Mouse (Mus musculus): Measurements from ENCODE around the gene Tcf15. TPM values are rescaled to one million over a fixed set of nuclear protein-coding genes. Genes with fewer than 3 reads are reported as not detected.

Gene Tcf15
- total and polyA plus RNA-seq, 2 experiments from 2014 or later: 0.90 TPM; not detected in 1

DNA sequence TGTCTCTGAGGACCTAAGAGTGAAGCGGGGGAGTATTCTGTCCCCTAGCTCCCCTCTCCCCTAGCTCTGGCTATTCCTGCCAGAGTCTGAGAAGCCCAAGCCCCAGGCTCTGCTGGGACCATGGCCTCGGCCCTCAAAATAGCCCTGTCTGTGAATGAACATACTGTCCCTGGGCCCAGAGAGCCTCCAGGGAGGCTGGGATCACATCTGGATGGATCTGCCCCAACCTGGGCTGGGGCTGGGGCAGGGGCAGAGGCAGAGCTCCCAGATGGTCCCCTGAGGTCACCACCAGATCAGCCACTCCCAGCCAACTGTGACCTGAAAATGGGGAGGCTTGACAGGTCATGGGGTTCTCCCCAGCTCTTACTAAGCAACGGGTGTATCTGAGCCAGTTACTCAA, 3.7 kb downstream of the Tcf15 start:
- 63% methylated on average over 3 of the region's 3 CpGs for WGBS

DNA sequence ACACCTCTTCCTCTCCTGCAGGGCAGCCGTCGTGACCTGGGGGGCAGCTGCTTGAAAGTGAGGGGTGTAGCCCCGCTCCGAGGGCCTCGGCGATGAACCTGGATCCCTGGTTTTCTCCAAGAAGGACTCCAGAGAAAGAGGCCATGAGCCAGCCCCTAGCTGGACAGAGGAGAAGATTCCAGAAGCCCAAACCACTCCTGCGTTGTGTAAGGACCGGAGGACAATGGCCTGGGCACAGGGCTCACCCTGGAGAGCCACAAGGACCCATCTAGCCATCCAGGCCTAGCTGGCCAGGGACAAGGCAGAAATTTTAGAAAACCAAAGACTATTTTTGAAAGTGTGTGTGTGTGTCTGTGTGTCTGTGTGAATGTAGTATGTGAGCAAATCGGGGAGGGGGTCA, 5.3 kb downstream of the Tcf15 start:
- no peak overlapping the region for H3K4me3 ChIP-seq (ENCODE audit: low read depth, low read length)
- H3K9me3 ChIP-seq (ENCODE audit: low read length): no peaks in the 10 kb centered on the region
- no peaks in the 10 kb centered on the region for H3K36me3 ChIP-seq (ENCODE audit: insufficient read depth, low read length)
- no peak overlapping the region for H3K4me2 ChIP-seq (ENCODE audit: low read depth, low read length, poor library complexity, severe bottlenecking)
- no peak for DNase-seq (ENCODE audit: low spot score)
- no peak overlapping the region for H3K9ac ChIP-seq (replicated peaks; ENCODE audit: low read length, poor library complexity, severe bottlenecking)
- H3K27ac ChIP-seq (ENCODE audit: low read depth, low read length): no peak overlapping the region
- 92% methylated on average over 9 of the region's 9 CpGs for WGBS
- no peak for TF ChIP-seq CTCF (IDR thresholded peaks at IDR 0.05)
- H3K27me3 ChIP-seq (ENCODE audit: insufficient read depth, low read length): peaks cover 22% of the 10 kb centered on the region
- H3K4me1 ChIP-seq (ENCODE audit: insufficient read depth, low read length): 0 out of 2 replicates have a peak, but pooled peaks cover 3% of the 10 kb centered on the region
- no peak for ATAC-seq (ENCODE audit: low FRiP score)

More for the DNA sequence above, 3.7 kb downstream of the Tcf15 start:
- H3K4me3 ChIP-seq (ENCODE audit: low read depth, low read length): no peak overlapping the region
- no peak overlapping the region for H3K9ac ChIP-seq (replicated peaks; ENCODE audit: low read length, poor library complexity, severe bottlenecking)
- H3K4me1 ChIP-seq (ENCODE audit: insufficient read depth, low read length): 0 out of 2 replicates have a peak, but pooled peaks cover 3% of the 10 kb centered on the region
- DNase-seq (ENCODE audit: low spot score) (no peak), ATAC-seq (ENCODE audit: low FRiP score) (no peak)
- H3K4me2 ChIP-seq (ENCODE audit: low read depth, low read length, poor library complexity, severe bottlenecking): no peak overlapping the region
- TF ChIP-seq CTCF (IDR thresholded peaks at IDR 0.05): no peak
- H3K27me3 ChIP-seq (ENCODE audit: insufficient read depth, low read length): peaks cover 32% of the 10 kb centered on the region
- no peaks in the 10 kb centered on the region for H3K9me3 ChIP-seq (ENCODE audit: low read length)
- H3K36me3 ChIP-seq (ENCODE audit: insufficient read depth, low read length): no peaks in the 10 kb centered on the region
- no peak overlapping the region for H3K27ac ChIP-seq (ENCODE audit: low read depth, low read length)

DNA sequence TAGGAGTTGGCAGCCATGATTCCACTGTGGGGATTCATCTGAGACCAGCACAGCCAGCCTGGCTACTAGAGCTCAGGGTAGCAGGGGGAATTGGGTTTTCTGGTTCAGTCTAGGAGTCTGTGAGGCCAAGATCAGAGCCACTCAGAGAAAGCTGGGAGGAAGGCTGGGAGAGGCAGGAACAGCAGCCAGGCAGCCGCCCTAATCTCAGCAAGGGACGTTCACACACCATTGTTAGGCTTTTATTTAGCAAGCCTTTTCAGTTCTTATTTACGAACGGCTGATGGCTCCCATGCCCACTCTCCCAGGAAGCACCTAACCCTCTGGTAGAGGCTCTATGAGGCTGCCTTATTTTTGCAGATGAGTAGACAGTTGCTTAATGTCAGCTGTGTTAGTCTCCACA, 6.5 kb downstream of the Tcf15 start:
- Histone ChIP-seq H3K4me3 (ENCODE audit: low read depth, low read length) (no peak overlapping the region), H3K27ac (ENCODE audit: low read depth, low read length) (no peak overlapping the region), H3K4me1 (ENCODE audit: insufficient read depth, low read length) (no peaks in the 10 kb centered on the region), H3K9ac (replicated peaks; ENCODE audit: low read length, poor library complexity, severe bottlenecking) (no peak overlapping the region), H3K36me3 (ENCODE audit: insufficient read depth, low read length) (no peaks in the 10 kb centered on the region), H3K27me3 (ENCODE audit: insufficient read depth, low read length) (peaks cover 10% of the 10 kb centered on the region), H3K4me2 (ENCODE audit: low read depth, low read length, poor library complexity, severe bottlenecking) (no peak overlapping the region), H3K9me3 (ENCODE audit: low read length) (no peaks in the 10 kb centered on the region)
- 10% methylated on average over 4 of the region's 4 CpGs for WGBS
- ATAC-seq (ENCODE audit: low FRiP score) (no peak), DNase-seq (ENCODE audit: low spot score) (no peak)
- no peak for TF ChIP-seq CTCF (IDR thresholded peaks at IDR 0.05)

DNA sequence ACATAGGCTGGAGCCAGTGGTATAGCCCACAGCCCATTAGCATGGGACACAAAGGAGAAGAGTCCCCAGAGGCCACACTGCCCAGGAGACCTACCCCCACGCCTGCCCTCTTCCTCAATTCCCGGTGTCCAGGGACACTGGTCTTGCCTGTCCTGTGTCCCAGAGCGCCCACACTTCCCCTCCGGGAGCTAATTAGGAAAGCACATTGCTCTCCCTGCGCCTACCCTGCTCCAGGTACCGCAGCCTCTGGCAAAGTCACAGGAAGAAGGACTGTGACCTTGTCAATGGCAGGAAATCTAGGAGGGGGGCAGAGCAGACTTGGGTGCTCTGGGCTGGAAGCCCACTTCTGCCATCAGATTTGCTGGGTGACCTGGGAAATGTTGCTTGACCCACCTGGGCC, 7.0 kb downstream of the Tcf15 start:
- H3K4me2 ChIP-seq (ENCODE audit: low read depth, low read length, poor library complexity, severe bottlenecking): no peak overlapping the region
- H3K27ac ChIP-seq (ENCODE audit: low read depth, low read length): no peak overlapping the region
- no peak for ATAC-seq (ENCODE audit: low FRiP score)
- H3K4me1 ChIP-seq (ENCODE audit: insufficient read depth, low read length): no peaks in the 10 kb centered on the region
- H3K4me3 ChIP-seq (ENCODE audit: low read depth, low read length): no peak overlapping the region
- 74% methylated on average over 6 of the region's 6 CpGs for WGBS
- H3K27me3 ChIP-seq (ENCODE audit: insufficient read depth, low read length): peaks cover 5% of the 10 kb centered on the region
- H3K36me3 ChIP-seq (ENCODE audit: insufficient read depth, low read length): no peaks in the 10 kb centered on the region
- no peaks in the 10 kb centered on the region for H3K9me3 ChIP-seq (ENCODE audit: low read length)
- no peak for TF ChIP-seq CTCF (IDR thresholded peaks at IDR 0.05)
- no peak for DNase-seq (ENCODE audit: low spot score)
- no peak overlapping the region for H3K9ac ChIP-seq (replicated peaks; ENCODE audit: low read length, poor library complexity, severe bottlenecking)

DNA sequence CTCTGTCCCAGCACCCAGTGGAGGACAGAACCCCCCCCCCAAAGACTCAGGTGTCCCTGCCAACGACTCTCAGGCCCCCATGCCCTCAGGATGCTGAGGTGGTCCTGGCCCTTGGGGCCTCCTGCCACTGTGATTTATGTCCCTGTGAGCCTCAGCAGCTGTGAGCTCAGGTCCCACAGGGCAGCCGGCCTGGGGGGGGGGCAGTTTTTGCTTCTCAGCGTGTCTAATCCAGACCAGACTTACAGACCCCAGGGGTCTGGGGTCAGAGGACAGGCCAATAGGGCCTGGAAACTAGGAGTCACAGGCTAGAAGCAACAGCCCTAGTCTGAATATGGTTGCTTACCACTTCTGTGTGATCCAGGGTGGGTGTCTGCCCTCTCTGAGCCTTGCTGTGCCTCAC, 10.0 kb downstream of the Tcf15 start:
- H3K27me3 ChIP-seq (ENCODE audit: insufficient read depth, low read length): no peaks in the 10 kb centered on the region
- H3K36me3 ChIP-seq (ENCODE audit: insufficient read depth, low read length): no peaks in the 10 kb centered on the region
- no peak for TF ChIP-seq CTCF (IDR thresholded peaks at IDR 0.05)
- no peak overlapping the region for H3K4me3 ChIP-seq (ENCODE audit: low read depth, low read length)
- no peaks in the 10 kb centered on the region for H3K9me3 ChIP-seq (ENCODE audit: low read length)
- no peak overlapping the region for H3K27ac ChIP-seq (ENCODE audit: low read depth, low read length)
- no peak for DNase-seq (ENCODE audit: low spot score)
- WGBS: 39% methylated on average over 3 of the region's 3 CpGs
- no peak overlapping the region for H3K9ac ChIP-seq (replicated peaks; ENCODE audit: low read length, poor library complexity, severe bottlenecking)
- no peak for ATAC-seq (ENCODE audit: low FRiP score)
- no peaks in the 10 kb centered on the region for H3K4me1 ChIP-seq (ENCODE audit: insufficient read depth, low read length)
- no peak overlapping the region for H3K4me2 ChIP-seq (ENCODE audit: low read depth, low read length, poor library complexity, severe bottlenecking)

DNA sequence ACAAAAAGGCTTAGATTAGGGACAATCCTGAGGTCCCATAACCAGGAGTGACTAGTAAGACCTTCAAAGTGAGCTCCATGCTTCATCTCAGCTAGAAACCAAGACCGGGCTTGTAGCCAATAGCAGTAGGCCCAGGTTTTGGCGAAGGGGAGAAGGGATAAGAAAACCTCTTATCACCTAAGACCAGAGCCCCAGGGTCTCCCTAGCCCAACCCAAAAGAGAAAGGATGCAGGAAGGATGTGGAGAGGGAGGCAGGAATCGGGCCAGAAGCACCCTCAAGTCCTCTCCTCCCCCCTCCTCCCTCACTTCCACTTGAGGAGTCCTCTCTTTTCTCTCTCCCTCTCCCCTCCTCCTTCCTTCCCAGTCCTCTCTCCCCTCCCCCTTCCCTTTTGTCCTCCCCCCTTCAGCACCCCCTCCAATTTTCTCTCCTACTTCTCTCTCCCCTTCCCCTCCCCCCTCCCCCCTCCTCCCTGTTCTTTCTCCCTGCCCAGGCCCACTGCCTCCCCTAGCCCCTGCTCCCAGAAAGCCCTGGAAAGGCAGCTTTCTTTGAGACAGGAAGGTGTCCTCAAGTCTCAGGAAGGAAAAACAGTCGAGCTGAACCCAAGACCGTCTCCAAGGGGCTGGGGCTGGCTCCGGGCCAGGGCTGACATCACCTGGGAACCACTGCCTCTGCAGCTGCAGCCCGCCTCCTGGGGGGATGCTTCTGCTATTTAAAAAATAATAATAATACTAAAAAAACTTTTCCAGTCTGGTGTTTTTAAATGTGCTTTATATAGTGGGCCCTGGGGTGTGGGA, 12.2 kb downstream of the Tcf15 start:
- H3K36me3 ChIP-seq (ENCODE audit: insufficient read depth, low read length): no peaks in the 10 kb centered on the region
- H3K9me3 ChIP-seq (ENCODE audit: low read length): no peaks in the 10 kb centered on the region
- no peak overlapping the region for H3K27ac ChIP-seq (ENCODE audit: low read depth, low read length)
- TF ChIP-seq CTCF (IDR thresholded peaks at IDR 0.05): no peak
- no peaks in the 10 kb centered on the region for H3K27me3 ChIP-seq (ENCODE audit: insufficient read depth, low read length)
- no peaks in the 10 kb centered on the region for H3K4me1 ChIP-seq (ENCODE audit: insufficient read depth, low read length)
- 46% methylated on average over 7 of the region's 7 CpGs for WGBS
- no peak overlapping the region for H3K4me3 ChIP-seq (ENCODE audit: low read depth, low read length)
- H3K9ac ChIP-seq (replicated peaks; ENCODE audit: low read length, poor library complexity, severe bottlenecking): no peak overlapping the region
- no peak overlapping the region for H3K4me2 ChIP-seq (ENCODE audit: low read depth, low read length, poor library complexity, severe bottlenecking)
- DNase-seq (ENCODE audit: low spot score) (peak; percentile 15), ATAC-seq (ENCODE audit: low FRiP score) (no peak)

Data from midbrain, postnatal 0 days (tissue).